Mouse (Mus musculus): Measurements from ENCODE around the gene Zfp575. TPM values are rescaled to one million over a fixed set of nuclear protein-coding genes. Genes with fewer than 3 reads are reported as not detected.

Zfp575 gene
- polyA plus RNA-seq, 1 experiment from 2014 or later, result 4.0 TPM

DNA sequence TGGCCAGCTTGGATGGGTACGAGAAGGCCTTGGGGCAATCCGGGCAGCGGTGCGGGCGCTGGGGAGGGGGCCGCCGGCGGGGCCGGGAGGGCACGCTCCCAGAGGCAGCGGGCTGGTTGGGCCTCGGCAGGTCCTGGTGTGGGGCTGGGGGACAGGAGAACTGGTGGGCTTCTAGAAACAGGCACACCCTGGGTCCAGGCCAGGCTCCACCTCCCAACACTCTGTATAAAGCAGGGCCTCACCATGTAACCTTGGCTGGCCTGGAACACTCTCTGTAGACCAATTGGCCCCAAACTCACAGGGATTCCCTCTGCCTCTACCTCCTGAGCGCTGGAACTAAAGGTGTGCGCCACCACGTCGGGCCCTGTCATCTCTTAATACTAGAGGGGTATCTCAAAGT is 1.4 kb downstream of the Zfp575 start:
- no peak overlapping the region for H3K9ac ChIP-seq (replicated peaks)
- no peak for ATAC-seq (ENCODE audit: insufficient number of reproducible peaks, insufficient read depth, low FRiP score, low TSS enrichment, low read depth)
- no peak overlapping the region for H3K4me2 ChIP-seq

DNA sequence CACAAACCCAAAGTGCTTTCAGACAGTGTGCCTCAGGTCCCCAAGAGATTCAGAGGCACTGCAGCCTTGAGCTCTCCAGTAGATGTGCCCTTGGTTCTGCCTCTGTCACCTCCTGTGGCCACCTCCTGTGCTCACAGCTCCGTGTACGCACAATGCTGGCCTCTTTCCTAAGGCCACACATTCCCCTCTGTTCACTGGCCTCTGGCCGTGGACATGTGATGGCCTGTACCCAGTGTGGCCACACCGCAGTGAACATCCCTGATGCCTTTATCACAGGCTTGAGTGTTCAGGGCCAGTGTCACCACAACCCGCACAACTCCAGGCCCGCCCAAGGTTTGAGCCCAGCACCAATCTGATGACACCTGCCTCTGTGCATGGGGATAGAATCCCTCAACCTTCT is 2.6 kb downstream of the Zfp575 start:
- WGBS, result 89% methylated on average over 6 of the region's 6 CpGs
- no peak overlapping the region for H3K27ac ChIP-seq
- H3K4me1 ChIP-seq (replicated peaks), result peaks cover 10% of the 10 kb centered on the region
- no peaks in the 10 kb centered on the region for H3K36me3 ChIP-seq
- peaks cover 16% of the 10 kb centered on the region for H3K9me3 ChIP-seq
- no peak overlapping the region for H3K4me3 ChIP-seq (replicated peaks)
- peaks cover 37% of the 10 kb centered on the region for H3K27me3 ChIP-seq
- no peak for ATAC-seq (ENCODE audit: insufficient number of reproducible peaks, insufficient read depth, low FRiP score, low TSS enrichment, low read depth)
- no peak overlapping the region for H3K4me2 ChIP-seq
- no peak overlapping the region for H3K9ac ChIP-seq (replicated peaks)

More for the DNA sequence above, 1.4 kb downstream of the Zfp575 start:
- peak overlapping the region; percentile 55; the same call in 1 of the 2 replicates for H3K4me3 ChIP-seq (replicated peaks)
- H3K36me3 ChIP-seq, result no peaks in the 10 kb centered on the region
- no peak overlapping the region for H3K27ac ChIP-seq
- peaks cover 37% of the 10 kb centered on the region for H3K27me3 ChIP-seq
- H3K4me1 ChIP-seq (replicated peaks), result peaks cover 10% of the 10 kb centered on the region
- H3K9me3 ChIP-seq, result peaks cover 16% of the 10 kb centered on the region
- 47% methylated on average over 16 of the region's 16 CpGs for WGBS

DNA sequence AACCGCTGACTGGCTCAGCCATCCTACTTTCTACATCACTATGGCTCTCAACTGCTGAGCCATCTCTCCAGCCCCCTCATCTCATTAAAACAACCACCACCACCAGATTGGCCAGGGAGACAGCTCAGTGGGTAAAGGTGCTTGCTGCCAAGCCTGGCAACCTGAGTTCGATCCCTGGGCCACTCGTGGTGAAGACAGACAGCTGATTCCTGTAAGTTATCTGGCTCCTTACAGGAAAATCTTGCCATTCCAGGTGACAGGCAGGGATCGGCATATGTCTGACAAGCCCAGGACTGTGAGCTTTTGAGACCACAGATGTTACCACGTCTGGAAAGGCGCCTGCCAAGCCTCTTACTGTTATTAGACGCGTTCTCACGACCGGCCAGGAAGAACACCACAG is 9.6 kb downstream of the Zfp575 start:
- no peak for ATAC-seq (ENCODE audit: insufficient number of reproducible peaks, insufficient read depth, low FRiP score, low TSS enrichment, low read depth)

DNA sequence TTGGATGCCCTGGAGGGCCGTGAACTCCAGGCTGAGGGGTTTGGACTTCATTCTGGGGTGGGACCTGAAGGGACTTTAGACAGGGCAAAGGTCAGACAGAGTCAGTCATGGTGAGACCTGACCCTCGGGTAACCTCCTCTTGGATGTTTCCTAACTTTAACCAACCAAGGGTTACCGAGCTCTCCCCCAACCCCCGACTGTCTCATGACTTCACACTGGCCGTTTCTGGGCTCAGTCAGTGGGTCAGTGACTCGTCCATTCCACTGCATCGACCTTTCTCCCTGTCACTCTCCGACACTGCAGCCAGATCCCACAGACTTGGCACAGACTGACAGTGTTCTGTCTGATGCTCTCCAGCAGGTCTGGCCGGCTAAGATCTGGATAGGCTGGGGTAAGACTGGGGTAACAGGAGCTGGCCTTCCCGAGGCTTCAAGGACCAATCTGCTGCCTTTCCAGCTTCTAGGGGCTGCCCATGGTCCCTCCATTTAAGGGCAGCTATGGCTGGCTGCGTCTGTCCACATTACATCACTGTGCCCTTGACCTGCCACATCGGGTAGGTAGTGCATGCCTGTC is 13.1 kb downstream of the Zfp575 start:
- ATAC-seq (ENCODE audit: insufficient number of reproducible peaks, insufficient read depth, low FRiP score, low TSS enrichment, low read depth), result no peak
- H3K4me3 ChIP-seq (replicated peaks), result no peak overlapping the region
- H3K27ac ChIP-seq, result no peak overlapping the region
- no peaks in the 10 kb centered on the region for H3K4me1 ChIP-seq (replicated peaks)
- H3K27me3 ChIP-seq, result no peaks in the 10 kb centered on the region
- no peak overlapping the region for H3K9ac ChIP-seq (replicated peaks)
- peaks cover 48% of the 10 kb centered on the region for H3K36me3 ChIP-seq
- 63% methylated on average over 12 of the region's 12 CpGs for WGBS
- no peak overlapping the region for H3K4me2 ChIP-seq
- H3K9me3 ChIP-seq, result no peaks in the 10 kb centered on the region

More for the DNA sequence above, 9.6 kb downstream of the Zfp575 start:
- no peak overlapping the region for H3K4me2 ChIP-seq
- no peak overlapping the region for H3K4me3 ChIP-seq (replicated peaks)
- H3K4me1 ChIP-seq (replicated peaks), result no peaks in the 10 kb centered on the region
- WGBS, result 87% methylated on average over 10 of the region's 10 CpGs
- no peak overlapping the region for H3K27ac ChIP-seq
- no peak overlapping the region for H3K9ac ChIP-seq (replicated peaks)
- H3K27me3 ChIP-seq, result no peaks in the 10 kb centered on the region
- H3K9me3 ChIP-seq, result no peaks in the 10 kb centered on the region
- peaks cover 14% of the 10 kb centered on the region for H3K36me3 ChIP-seq

GRCm38 (mm10) chr7:24572455-24572854 is 15.0 kb downstream of the Zfp575 start:
- Histone ChIP-seq H3K4me2 (no peak overlapping the region), H3K36me3 (peaks cover 67% of the 10 kb centered on the region), H3K9ac (replicated peaks) (no peak overlapping the region), H3K4me1 (replicated peaks) (no peaks in the 10 kb centered on the region), H3K27ac (no peak overlapping the region), H3K4me3 (replicated peaks) (no peak overlapping the region), H3K9me3 (no peaks in the 10 kb centered on the region), H3K27me3 (no peaks in the 10 kb centered on the region)
- 63% methylated on average over 5 of the region's 5 CpGs for WGBS
- ATAC-seq (ENCODE audit: insufficient number of reproducible peaks, insufficient read depth, low FRiP score, low TSS enrichment, low read depth), result no peak

GRCm38 (mm10) chr7:24571071-24571470 is 16.4 kb downstream of the Zfp575 start:
- Histone ChIP-seq H3K9ac (replicated peaks) (no peak overlapping the region), H3K4me1 (replicated peaks) (no peaks in the 10 kb centered on the region), H3K36me3 (peaks cover 80% of the 10 kb centered on the region), H3K27me3 (no peaks in the 10 kb centered on the region), H3K9me3 (no peaks in the 10 kb centered on the region), H3K27ac (no peak overlapping the region), H3K4me3 (replicated peaks) (no peak overlapping the region), H3K4me2 (no peak overlapping the region)
- no peak for ATAC-seq (ENCODE audit: insufficient number of reproducible peaks, insufficient read depth, low FRiP score, low TSS enrichment, low read depth)
- whole genome bisulfite sequencing, result 75% methylated on average over 4 of the region's 4 CpGs

GRCm38 (mm10) chr7:24568512-24568911 is 18.9 kb downstream of the Zfp575 start:
- Histone ChIP-seq H3K9me3 (no peaks in the 10 kb centered on the region), H3K27ac (no peak overlapping the region), H3K36me3 (peaks cover 97% of the 10 kb centered on the region), H3K4me2 (no peak overlapping the region), H3K27me3 (no peaks in the 10 kb centered on the region), H3K4me3 (replicated peaks) (no peak overlapping the region), H3K4me1 (replicated peaks) (no peaks in the 10 kb centered on the region), H3K9ac (replicated peaks) (no peak overlapping the region)
- no peak for ATAC-seq (ENCODE audit: insufficient number of reproducible peaks, insufficient read depth, low FRiP score, low TSS enrichment, low read depth)
- 93% methylated on average over 4 of the region's 4 CpGs for WGBS

DNA sequence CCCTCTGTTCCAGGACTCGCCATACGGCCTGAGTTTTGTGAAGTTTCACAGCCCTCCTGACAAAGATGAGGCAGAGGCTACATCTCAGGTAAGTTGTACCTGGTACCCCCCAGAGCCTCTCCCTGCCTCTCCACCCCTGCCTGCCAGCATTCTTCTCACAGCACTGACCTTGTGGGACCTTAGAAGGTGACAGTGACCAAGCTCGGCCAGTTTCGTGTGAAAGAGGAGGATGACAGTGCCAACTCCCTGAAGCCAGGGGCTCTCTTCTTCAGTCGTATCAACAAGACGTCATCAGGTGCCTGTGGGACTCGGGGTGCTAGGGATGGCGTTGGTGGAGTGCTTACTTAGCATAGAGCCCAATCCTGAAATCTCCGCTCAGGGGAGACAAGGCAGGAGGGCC is 21.2 kb downstream of the Zfp575 start:
- peaks cover 97% of the 10 kb centered on the region for H3K36me3 ChIP-seq
- ATAC-seq (ENCODE audit: insufficient number of reproducible peaks, insufficient read depth, low FRiP score, low TSS enrichment, low read depth), result no peak
- H3K4me2 ChIP-seq, result no peak overlapping the region
- H3K4me1 ChIP-seq (replicated peaks), result no peaks in the 10 kb centered on the region
- 94% methylated on average over 9 of the region's 9 CpGs for WGBS
- H3K9me3 ChIP-seq, result no peaks in the 10 kb centered on the region
- H3K27me3 ChIP-seq, result no peaks in the 10 kb centered on the region
- no peak overlapping the region for H3K4me3 ChIP-seq (replicated peaks)
- H3K27ac ChIP-seq, result no peak overlapping the region
- no peak overlapping the region for H3K9ac ChIP-seq (replicated peaks)

DNA sequence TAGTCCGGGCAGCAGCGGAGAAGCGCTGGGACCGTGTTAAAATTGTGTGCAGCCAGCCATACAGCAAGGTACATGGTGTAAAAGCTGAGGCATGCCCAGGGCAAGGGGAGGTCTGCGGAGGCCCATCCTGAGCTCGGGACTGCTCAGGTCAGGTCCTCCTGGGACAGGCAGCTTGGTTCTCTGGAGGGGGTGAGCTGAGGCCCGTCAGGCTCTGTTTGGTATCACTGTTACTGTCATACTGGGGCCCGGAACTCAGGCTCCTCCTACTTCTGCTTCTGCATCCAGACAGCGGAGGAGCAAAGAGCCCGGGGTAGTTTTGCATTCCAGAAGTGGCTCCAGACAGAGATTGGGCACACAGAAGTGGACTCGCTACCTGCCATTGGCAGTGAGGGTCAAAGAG is 21.8 kb downstream of the Zfp575 start:
- no peak for ATAC-seq (ENCODE audit: insufficient number of reproducible peaks, insufficient read depth, low FRiP score, low TSS enrichment, low read depth)
- H3K36me3 ChIP-seq, result peaks cover 97% of the 10 kb centered on the region
- no peak overlapping the region for H3K4me3 ChIP-seq (replicated peaks)
- no peak overlapping the region for H3K4me2 ChIP-seq
- H3K9ac ChIP-seq (replicated peaks), result no peak overlapping the region
- no peak overlapping the region for H3K27ac ChIP-seq
- no peaks in the 10 kb centered on the region for H3K27me3 ChIP-seq
- H3K4me1 ChIP-seq (replicated peaks), result no peaks in the 10 kb centered on the region
- WGBS, result 95% methylated on average over 11 of the region's 11 CpGs
- no peaks in the 10 kb centered on the region for H3K9me3 ChIP-seq

DNA sequence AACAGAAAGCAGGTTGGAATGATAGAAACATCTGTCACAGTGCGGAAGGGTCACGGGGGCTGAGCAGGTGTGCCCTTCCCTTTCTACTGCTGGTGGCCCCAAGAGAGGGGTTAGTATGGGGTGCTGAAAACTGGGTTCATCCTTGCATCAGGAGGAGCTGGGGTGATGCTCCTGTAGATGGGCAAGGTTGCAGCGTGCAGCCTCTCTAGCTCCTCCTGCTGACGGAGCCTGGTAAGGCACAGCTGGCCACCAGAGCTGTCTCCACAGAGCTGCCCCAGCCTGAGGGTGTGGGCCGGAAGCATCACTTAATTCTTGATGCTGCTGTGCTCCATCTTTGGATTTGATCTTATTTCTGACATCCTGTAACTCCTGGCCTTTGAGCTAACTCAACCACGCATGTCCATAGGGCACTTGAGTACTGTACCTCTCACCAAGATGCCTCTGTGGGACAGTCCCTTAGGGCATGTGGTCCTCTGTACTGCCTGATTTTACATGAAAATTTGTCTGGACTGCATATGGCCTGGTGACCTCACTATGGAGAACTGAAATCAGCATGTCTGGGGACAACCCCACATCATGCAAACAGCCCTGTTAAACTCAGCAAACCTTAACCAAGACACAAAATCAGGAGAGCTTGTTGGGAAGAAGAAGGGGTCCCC is 22.7 kb downstream of the Zfp575 start:
- Histone ChIP-seq H3K36me3 (peaks cover 97% of the 10 kb centered on the region), H3K4me1 (replicated peaks) (no peaks in the 10 kb centered on the region), H3K9me3 (no peaks in the 10 kb centered on the region), H3K9ac (replicated peaks) (no peak overlapping the region), H3K4me3 (replicated peaks) (no peak overlapping the region), H3K27ac (no peak overlapping the region), H3K4me2 (no peak overlapping the region), H3K27me3 (no peaks in the 10 kb centered on the region)
- ATAC-seq (ENCODE audit: insufficient number of reproducible peaks, insufficient read depth, low FRiP score, low TSS enrichment, low read depth), result no peak
- 64% methylated on average over 6 of the region's 6 CpGs for WGBS

DNA sequence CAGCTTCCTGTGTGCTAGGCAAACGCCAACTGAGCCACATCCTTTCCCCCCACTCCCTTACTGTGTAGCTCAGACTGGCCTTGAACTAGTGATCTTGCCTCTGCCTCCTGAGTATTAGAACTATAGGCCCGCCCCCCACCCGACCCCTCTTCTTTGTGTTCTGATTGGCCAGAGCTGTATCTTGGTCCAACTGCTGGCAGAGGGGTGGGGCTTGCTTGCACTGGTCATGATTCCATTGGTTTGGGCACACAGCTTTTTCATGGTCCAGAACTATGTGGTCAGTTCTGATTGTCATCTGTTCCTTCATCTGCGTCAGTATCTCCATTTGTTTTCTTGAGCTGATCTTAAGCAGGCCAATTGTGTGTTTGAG is 23.6 kb downstream of the Zfp575 start:
- Histone ChIP-seq H3K4me3 (replicated peaks) (no peak overlapping the region), H3K27me3 (no peaks in the 10 kb centered on the region), H3K9ac (replicated peaks) (no peak overlapping the region), H3K4me2 (no peak overlapping the region), H3K9me3 (no peaks in the 10 kb centered on the region), H3K36me3 (peaks cover 97% of the 10 kb centered on the region), H3K4me1 (replicated peaks) (no peaks in the 10 kb centered on the region), H3K27ac (no peak overlapping the region)
- no peak for ATAC-seq (ENCODE audit: insufficient number of reproducible peaks, insufficient read depth, low FRiP score, low TSS enrichment, low read depth)
- WGBS, result 90% methylated on average over 4 of the region's 4 CpGs
